Mouse (Mus musculus) gastrocnemius, postnatal 14 days (tissue): ENCODE data around the gene Hacd2. TPM values are rescaled to one million over a fixed set of nuclear protein-coding genes. Genes with fewer than 3 reads are reported as not detected.
A peak's percentile ranks its signal among the peaks of the same experiment; 100 is the strongest.

ENCODE experiments used
- DNase-seq: peaks from one replicate; pipeline ENCODE4 v3.0.0; 2021; ENCODE audit warnings: mixed read lengths
- intact Hi-C: fragments of 180-260 bp; cut with DNase I; formaldehyde crosslinking; loops from one replicate; pipeline ENCODE4 v1.15.1; 2025; ENCODE audit warnings: low total_unique reads
- long read RNA-seq, 2 experiments: library from polyadenylated mRNA; stranded (forward); transcript quantifications; one replicate each; pipeline ENCODE4 v2.0.0; 2021
- total RNA-seq, 2 experiments: library from RNA; stranded (reverse); gene quantifications; 2 replicates each; pipeline ENCODE4 v1.2.3; 2021

The Hacd2 gene
- total RNA-seq, result 1 to 10 TPM; 2.3 to 3.5 TPM
- long read RNA-seq, experiment 1, partial matches to known transcripts, result 1 of 1 reads
- long read RNA-seq, experiment 1, other reads (novel, unspliced or antisense), result 0 of 1 reads
- long read RNA-seq, experiment 2, partial matches to known transcripts, result 0 of 1 reads
- long read RNA-seq, experiment 2, other reads (novel, unspliced or antisense), result 0 of 1 reads

GRCm38 (mm10) chr16:35022242-35023137, at the start of gene Hacd2:
TSS of gene Hacd2 (plus strand) at chr16:35022428.
- peak; percentile 94 for DNase-seq
- intact Hi-C loops, result no loop called here

GRCm38 (mm10) chr16:34972471-34972870, 49.8 kb upstream of the Hacd2 start:
- DNase-seq, result no peak
- intact Hi-C loops, result no loop called here

- intact Hi-C loops, result no loop called here
- no peak for DNase-seq
Observed at GRCm38 (mm10) chr16:34975544-34975943, 46.7 kb upstream of the Hacd2 start.

GRCm38 (mm10) chr16:34976630-34977029, 45.6 kb upstream of the Hacd2 start:
- DNase-seq, result no peak
- intact Hi-C loops, result no loop called here

- DNase-seq, result no peak
- intact Hi-C loops, result no loop called here
Observed at GRCm38 (mm10) chr16:34978018-34978417, 44.2 kb upstream of the Hacd2 start.

GRCm38 (mm10) chr16:34981009-34981408, 41.2 kb upstream of the Hacd2 start:
- no peak for DNase-seq
- intact Hi-C loops, result no loop called here

- DNase-seq, result no peak
- intact Hi-C loops, result no loop called here
Observed at GRCm38 (mm10) chr16:34984203-34985030, 37.8 kb upstream of the Hacd2 start.

GRCm38 (mm10) chr16:34985031-34985346, 37.2 kb upstream of the Hacd2 start:
- intact Hi-C loops, result no loop called here
- DNase-seq, result no peak

- intact Hi-C loops, result no loop called here
- DNase-seq, result no peak
Observed at GRCm38 (mm10) chr16:34986211-34986825, 35.9 kb upstream of the Hacd2 start.

GRCm38 (mm10) chr16:34991365-34991764, 30.9 kb upstream of the Hacd2 start:
- no peak for DNase-seq
- intact Hi-C loops, result no loop called here

GRCm38 (mm10) chr16:34992854-34993253, 29.4 kb upstream of the Hacd2 start:
- intact Hi-C loops, result no loop called here
- no peak for DNase-seq

- intact Hi-C loops, result no loop called here
- DNase-seq, result no peak
Observed at GRCm38 (mm10) chr16:34993694-34994330, 28.4 kb upstream of the Hacd2 start.

- DNase-seq, result no peak
Observed at GRCm38 (mm10) chr16:34994641-34995141, 27.5 kb upstream of the Hacd2 start.

GRCm38 (mm10) chr16:34996133-34996532, 26.1 kb upstream of the Hacd2 start:
- intact Hi-C loops, result no loop called here
- DNase-seq, result peak; percentile 66

More at GRCm38 (mm10) chr16:34994641-34995141, 27.5 kb upstream of the Hacd2 start:
- intact Hi-C loops, result no loop called here

- DNase-seq, result no peak
- intact Hi-C loops, result no loop called here
Observed at GRCm38 (mm10) chr16:34997052-34997451, 25.2 kb upstream of the Hacd2 start.

- no peak for DNase-seq
- intact Hi-C loops, result no loop called here
Observed at GRCm38 (mm10) chr16:34997576-34997975, 24.7 kb upstream of the Hacd2 start.

- no peak for DNase-seq
- intact Hi-C loops, result no loop called here
Observed at GRCm38 (mm10) chr16:34999016-34999415, 23.2 kb upstream of the Hacd2 start.

GRCm38 (mm10) chr16:34999986-35000385, 22.2 kb upstream of the Hacd2 start:
- DNase-seq, result no peak

GRCm38 (mm10) chr16:35000923-35001560, 21.2 kb upstream of the Hacd2 start:
- intact Hi-C loops, result no loop called here
- DNase-seq, result peak; percentile 38

More at GRCm38 (mm10) chr16:34999986-35000385, 22.2 kb upstream of the Hacd2 start:
- intact Hi-C loops, result no loop called here
